Mouse (Mus musculus): Measurements from ENCODE around the gene Prkn. TPM values are rescaled to one million over a fixed set of nuclear protein-coding genes. Genes with fewer than 3 reads are reported as not detected.

Gene Prkn
- polyA plus RNA-seq, 1 experiment from 2014 or later = 0.64 TPM

GRCm38 (mm10) chr17:11514032-11514761, 674.0 kb downstream of the Prkn start:
- Histone ChIP-seq H3K4me2 (no peak overlapping the region), H3K27me3 (replicated peaks) (no peaks in the 10 kb centered on the region), H3K27ac (no peak overlapping the region), H3K4me3 (no peak overlapping the region), H3K4me1 (no peaks in the 10 kb centered on the region), H3K36me3 (no peaks in the 10 kb centered on the region), H3K9me3 (replicated peaks) (no peaks in the 10 kb centered on the region), H3K9ac (no peak overlapping the region)
- 39% methylated on average over 8 of the region's 8 CpGs for WGBS (ENCODE audit: insufficient replicate concordance)
- no peak for ATAC-seq

- H3K9me3 ChIP-seq (replicated peaks) = no peaks in the 10 kb centered on the region
- WGBS (ENCODE audit: insufficient replicate concordance) = 54% methylated on average over 4 of the region's 4 CpGs
- H3K27ac ChIP-seq = no peak overlapping the region
- ATAC-seq = no peak
- H3K4me3 ChIP-seq = no peak overlapping the region
- no peaks in the 10 kb centered on the region for H3K4me1 ChIP-seq
- no peaks in the 10 kb centered on the region for H3K36me3 ChIP-seq
- no peaks in the 10 kb centered on the region; the same call in 1 of the 2 replicates for H3K27me3 ChIP-seq (replicated peaks)
- H3K9ac ChIP-seq = no peak overlapping the region
- no peak overlapping the region for H3K4me2 ChIP-seq
Observed at GRCm38 (mm10) chr17:11515619-11516018, 675.4 kb downstream of the Prkn start.

GRCm38 (mm10) chr17:11516165-11516564, 676.0 kb downstream of the Prkn start:
- 56% methylated on average over 7 of the region's 7 CpGs for WGBS (ENCODE audit: insufficient replicate concordance)
- Histone ChIP-seq H3K4me3 (no peak overlapping the region), H3K36me3 (no peaks in the 10 kb centered on the region), H3K27ac (no peak overlapping the region), H3K9me3 (replicated peaks) (no peaks in the 10 kb centered on the region), H3K4me2 (no peak overlapping the region), H3K9ac (no peak overlapping the region), H3K27me3 (replicated peaks) (no peaks in the 10 kb centered on the region; the same call in 1 of the 2 replicates), H3K4me1 (no peaks in the 10 kb centered on the region)
- ATAC-seq = no peak

- no peak overlapping the region for H3K9ac ChIP-seq
- no peak overlapping the region for H3K4me3 ChIP-seq
- no peaks in the 10 kb centered on the region for H3K36me3 ChIP-seq
- no peaks in the 10 kb centered on the region for H3K9me3 ChIP-seq (replicated peaks)
- WGBS (ENCODE audit: insufficient replicate concordance) = 47% methylated on average over 3 of the region's 3 CpGs
- ATAC-seq = no peak
- H3K27me3 ChIP-seq (replicated peaks) = no peaks in the 10 kb centered on the region
- H3K4me1 ChIP-seq = no peaks in the 10 kb centered on the region
- no peak overlapping the region for H3K4me2 ChIP-seq
- H3K27ac ChIP-seq = no peak overlapping the region
Observed at GRCm38 (mm10) chr17:11532066-11532465, 691.9 kb downstream of the Prkn start.

GRCm38 (mm10) chr17:11532748-11533147, 692.6 kb downstream of the Prkn start:
- 67% methylated on average over 2 of the region's 2 CpGs for WGBS (ENCODE audit: insufficient replicate concordance)
- no peaks in the 10 kb centered on the region for H3K4me1 ChIP-seq
- H3K27ac ChIP-seq = no peak overlapping the region
- no peak overlapping the region for H3K4me3 ChIP-seq
- no peak overlapping the region for H3K4me2 ChIP-seq
- H3K9ac ChIP-seq = no peak overlapping the region
- H3K27me3 ChIP-seq (replicated peaks) = no peaks in the 10 kb centered on the region
- ATAC-seq = no peak
- H3K36me3 ChIP-seq = no peaks in the 10 kb centered on the region
- no peaks in the 10 kb centered on the region for H3K9me3 ChIP-seq (replicated peaks)

GRCm38 (mm10) chr17:11533835-11534234, 693.7 kb downstream of the Prkn start:
- no peaks in the 10 kb centered on the region for H3K27me3 ChIP-seq (replicated peaks)
- no peaks in the 10 kb centered on the region for H3K36me3 ChIP-seq
- no peak overlapping the region for H3K4me3 ChIP-seq
- H3K9me3 ChIP-seq (replicated peaks) = no peaks in the 10 kb centered on the region
- ATAC-seq = no peak
- H3K4me1 ChIP-seq = no peaks in the 10 kb centered on the region
- H3K4me2 ChIP-seq = no peak overlapping the region
- no peak overlapping the region for H3K27ac ChIP-seq
- H3K9ac ChIP-seq = no peak overlapping the region
- 42% methylated on average over 1 of the region's 1 CpGs for WGBS (ENCODE audit: insufficient replicate concordance)

- Histone ChIP-seq H3K9ac (no peak overlapping the region), H3K4me3 (no peak overlapping the region), H3K4me2 (no peak overlapping the region), H3K27me3 (replicated peaks) (no peaks in the 10 kb centered on the region), H3K9me3 (replicated peaks) (no peaks in the 10 kb centered on the region), H3K4me1 (no peaks in the 10 kb centered on the region), H3K27ac (no peak overlapping the region), H3K36me3 (no peaks in the 10 kb centered on the region)
- no peak for ATAC-seq
- 69% methylated on average over 7 of the region's 7 CpGs for WGBS (ENCODE audit: insufficient replicate concordance)
Observed at GRCm38 (mm10) chr17:11538826-11539225, 698.6 kb downstream of the Prkn start.

GRCm38 (mm10) chr17:11541928-11542623, 701.9 kb downstream of the Prkn start:
- H3K9me3 ChIP-seq (replicated peaks) = no peaks in the 10 kb centered on the region
- no peak overlapping the region for H3K4me2 ChIP-seq
- no peaks in the 10 kb centered on the region for H3K36me3 ChIP-seq
- no peaks in the 10 kb centered on the region for H3K27me3 ChIP-seq (replicated peaks)
- no peaks in the 10 kb centered on the region for H3K4me1 ChIP-seq
- ATAC-seq = no peak
- no peak overlapping the region for H3K9ac ChIP-seq
- no peak overlapping the region for H3K4me3 ChIP-seq
- WGBS (ENCODE audit: insufficient replicate concordance) = 69% methylated on average over 4 of the region's 4 CpGs
- no peak overlapping the region for H3K27ac ChIP-seq

GRCm38 (mm10) chr17:11550562-11550961, 710.4 kb downstream of the Prkn start:
- no peaks in the 10 kb centered on the region for H3K27me3 ChIP-seq (replicated peaks)
- no peak for ATAC-seq
- H3K9ac ChIP-seq = no peak overlapping the region
- no peak overlapping the region for H3K27ac ChIP-seq
- H3K9me3 ChIP-seq (replicated peaks) = no peaks in the 10 kb centered on the region
- no peaks in the 10 kb centered on the region for H3K36me3 ChIP-seq
- no peaks in the 10 kb centered on the region for H3K4me1 ChIP-seq
- no peak overlapping the region for H3K4me3 ChIP-seq
- H3K4me2 ChIP-seq = no peak overlapping the region
- 28% methylated on average over 5 of the region's 5 CpGs for WGBS (ENCODE audit: insufficient replicate concordance)

GRCm38 (mm10) chr17:11565681-11566080, 725.5 kb downstream of the Prkn start:
- no peaks in the 10 kb centered on the region for H3K36me3 ChIP-seq
- H3K9ac ChIP-seq = no peak overlapping the region
- no peak overlapping the region for H3K4me2 ChIP-seq
- H3K4me3 ChIP-seq = no peak overlapping the region
- no peaks in the 10 kb centered on the region for H3K27me3 ChIP-seq (replicated peaks)
- no peak for ATAC-seq
- WGBS (ENCODE audit: insufficient replicate concordance) = 83% methylated on average over 6 of the region's 6 CpGs
- no peak overlapping the region for H3K27ac ChIP-seq
- no peaks in the 10 kb centered on the region for H3K9me3 ChIP-seq (replicated peaks)
- H3K4me1 ChIP-seq = no peaks in the 10 kb centered on the region

- Histone ChIP-seq H3K9ac (no peak overlapping the region), H3K9me3 (replicated peaks) (no peaks in the 10 kb centered on the region), H3K4me1 (no peaks in the 10 kb centered on the region), H3K36me3 (no peaks in the 10 kb centered on the region), H3K27me3 (replicated peaks) (no peaks in the 10 kb centered on the region), H3K4me2 (no peak overlapping the region), H3K4me3 (no peak overlapping the region), H3K27ac (no peak overlapping the region)
- no peak for ATAC-seq
- 58% methylated on average over 8 of the region's 8 CpGs for WGBS (ENCODE audit: insufficient replicate concordance)
Observed at GRCm38 (mm10) chr17:11570392-11570791, 730.2 kb downstream of the Prkn start.

- Histone ChIP-seq H3K36me3 (no peaks in the 10 kb centered on the region), H3K4me2 (no peak overlapping the region), H3K4me1 (no peaks in the 10 kb centered on the region), H3K27ac (no peak overlapping the region), H3K9me3 (replicated peaks) (no peaks in the 10 kb centered on the region), H3K4me3 (no peak overlapping the region), H3K27me3 (replicated peaks) (no peaks in the 10 kb centered on the region), H3K9ac (no peak overlapping the region)
- WGBS (ENCODE audit: insufficient replicate concordance) = 75% methylated on average over 9 of the region's 9 CpGs
- no peak for ATAC-seq
Observed at GRCm38 (mm10) chr17:11573666-11574065, 733.5 kb downstream of the Prkn start.

Measured in liver, embryonic 12.5 days (tissue).